Mouse (Mus musculus): Measurements from ENCODE around the gene Pbx1.

- no peak for TF ChIP-seq POLR2A (IDR thresholded peaks at IDR 0.05; ENCODE audit: borderline replicate concordance, control insufficient read depth, low read depth, low read length)
- no peak for TF ChIP-seq CTCF (IDR thresholded peaks at IDR 0.05; ENCODE audit: control insufficient read depth, insufficient read depth, low read length)
These were observed 238.7 kb downstream of the Pbx1 start for GRCm38 (mm10) chr1:168193364-168193763.
